Mouse (Mus musculus): Measurements from ENCODE around the gene Gltpd2. TPM values are rescaled to one million over a fixed set of nuclear protein-coding genes. Genes with fewer than 3 reads are reported as not detected.
"Not testable (repeated sequence)": the region's sequence is repeated elsewhere in the genome, so short reads cannot be mapped to it uniquely, and the experiment has no call there.

Gene Gltpd2
- polyA plus RNA-seq (2015; fragmentation: Nextera tagmentation; extraction: Ambion mirVana) = 0.91 and 1.1 TPM in 2 replicates

- H3K9ac ChIP-seq = peak within 1 kb of the TSS; percentile 54
- H3K36me3 ChIP-seq = no peaks in the 10 kb centered on the region
- no peaks in the 10 kb centered on the region for H3K9me3 ChIP-seq (replicated peaks)
- peak within 1 kb of the TSS; percentile 82 for H3K27ac ChIP-seq
- WGBS = 82% methylated on average over 10 of the region's 10 CpGs
- peak within 1 kb of the TSS; percentile 65 for H3K4me2 ChIP-seq
- H3K27me3 ChIP-seq = no peaks in the 10 kb centered on the region
- no peak for ATAC-seq (replicated peaks; ENCODE audit: low FRiP score)
- peak within 1 kb of the TSS; percentile 44 for H3K4me3 ChIP-seq (replicated peaks)
- H3K4me1 ChIP-seq = peaks cover 18% of the 10 kb centered on the region
Measured at GRCm38 (mm10) chr11:70518923-70519322, at the start of gene Gltpd2. Gltpd2 (plus strand) TSS chr11:70519196.

DNA sequence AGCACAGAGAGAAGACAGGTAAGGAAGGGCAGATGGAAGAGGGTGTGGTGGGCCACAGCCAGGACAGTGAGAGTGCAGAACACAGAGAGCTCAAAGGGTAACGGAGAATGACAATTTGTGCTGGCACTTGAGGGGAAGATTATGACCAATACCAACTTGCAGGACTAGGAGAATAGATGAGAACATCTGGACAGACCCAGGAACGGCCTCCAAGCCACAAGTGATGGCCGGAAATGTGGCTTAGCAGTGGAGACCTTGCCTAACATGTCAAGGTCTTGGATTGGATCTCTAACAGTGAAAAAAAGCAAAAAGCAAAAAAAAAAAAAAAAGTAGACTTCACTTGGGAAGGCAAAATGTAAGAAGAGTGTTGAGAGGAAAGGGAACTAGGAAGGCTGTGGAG is 49.2 kb upstream of the Gltpd2 start:
- Histone ChIP-seq H3K36me3 (no peaks in the 10 kb centered on the region), H3K27ac (no peak overlapping the region), H3K4me3 (replicated peaks) (no peak overlapping the region), H3K4me1 (peaks cover 35% of the 10 kb centered on the region), H3K9me3 (replicated peaks) (no peaks in the 10 kb centered on the region), H3K4me2 (no peak overlapping the region), H3K27me3 (peaks cover 24% of the 10 kb centered on the region), H3K9ac (no peak overlapping the region)
- WGBS = 91% methylated on average over 3 of the region's 3 CpGs
- ATAC-seq (replicated peaks; ENCODE audit: low FRiP score) = no peak

- no peaks in the 10 kb centered on the region for H3K9me3 ChIP-seq (replicated peaks)
- no peak overlapping the region for H3K9ac ChIP-seq
- H3K27ac ChIP-seq = peak overlapping the region; percentile 45; the same call in 1 of the 2 replicates
- no peak for ATAC-seq (replicated peaks; ENCODE audit: low FRiP score)
- no peak overlapping the region for H3K4me2 ChIP-seq
- no peaks in the 10 kb centered on the region for H3K36me3 ChIP-seq
- H3K4me3 ChIP-seq (replicated peaks) = no peak overlapping the region
- no peaks in the 10 kb centered on the region for H3K27me3 ChIP-seq
- peaks cover 29% of the 10 kb centered on the region for H3K4me1 ChIP-seq
Measured at GRCm38 (mm10) chr11:70472716-70473115, 46.3 kb upstream of the Gltpd2 start.

DNA sequence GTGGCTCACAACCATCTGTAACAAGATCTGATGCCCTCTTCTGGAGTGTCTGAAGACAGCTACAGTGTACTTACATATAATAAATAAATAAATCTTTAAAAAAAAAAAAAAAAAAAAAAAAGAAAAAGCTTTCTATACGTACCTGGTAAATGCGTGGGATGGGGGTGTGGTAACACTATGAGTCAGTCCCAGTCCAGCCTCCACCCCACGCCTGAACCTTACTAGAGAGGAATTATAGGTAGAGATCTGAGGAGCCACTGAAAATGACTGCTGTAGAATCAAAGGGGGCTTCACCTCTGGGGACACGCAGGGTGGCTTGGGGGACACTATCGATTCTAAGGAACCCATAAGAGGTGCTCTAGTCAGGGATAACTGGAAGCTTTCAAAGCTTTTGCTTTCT is 45.7 kb upstream of the Gltpd2 start:
- peaks cover 26% of the 10 kb centered on the region for H3K4me1 ChIP-seq
- not testable (repeated sequence) for H3K9ac ChIP-seq; H3K27ac ChIP-seq; H3K27me3 ChIP-seq; H3K4me2 ChIP-seq; ATAC-seq (replicated peaks; ENCODE audit: low FRiP score); H3K9me3 ChIP-seq (replicated peaks); H3K4me3 ChIP-seq (replicated peaks); H3K36me3 ChIP-seq
- WGBS = 73% methylated on average over 5 of the region's 5 CpGs

DNA sequence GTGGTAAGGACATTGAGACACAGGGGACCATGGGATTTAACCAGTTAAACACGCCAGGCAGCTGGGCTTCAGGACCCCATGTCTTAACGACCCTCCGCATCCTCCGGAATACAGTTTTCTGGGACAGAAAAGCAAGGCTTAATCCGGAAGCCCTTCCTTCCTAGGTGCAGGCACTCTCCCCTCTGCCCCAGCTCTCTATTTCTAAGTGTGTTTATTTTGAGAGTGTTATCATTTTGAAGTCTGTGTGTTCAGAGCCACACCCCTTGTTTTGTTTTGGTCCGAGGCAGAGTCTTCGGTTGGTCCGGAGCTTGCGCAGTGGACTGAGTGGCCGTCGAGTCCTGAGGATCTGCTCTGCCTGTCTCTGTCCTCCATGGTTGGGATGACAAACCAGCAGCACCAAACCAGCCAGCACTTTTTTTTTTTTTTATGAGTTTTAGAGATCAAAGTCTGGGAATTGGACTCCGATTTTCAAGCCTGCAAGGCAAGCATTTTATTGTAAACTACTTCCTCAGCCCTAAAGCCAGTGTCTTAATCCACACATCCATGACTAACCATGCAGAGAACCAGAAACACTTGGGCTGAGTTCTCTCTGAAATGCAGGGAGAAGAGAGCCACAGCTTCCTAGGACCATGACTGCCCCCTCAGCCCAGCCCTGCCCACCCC is 44.0 kb upstream of the Gltpd2 start:
- no peaks in the 10 kb centered on the region for H3K27me3 ChIP-seq
- 0 out of 2 replicates have a peak overlapping the region, but pooled peaks have one; percentile 13 for H3K4me2 ChIP-seq
- 52% methylated on average over 12 of the region's 12 CpGs for WGBS
- peak; percentile 67 for ATAC-seq (replicated peaks; ENCODE audit: low FRiP score)
- no peak overlapping the region for H3K4me3 ChIP-seq (replicated peaks)
- H3K9me3 ChIP-seq (replicated peaks) = no peaks in the 10 kb centered on the region
- no peak overlapping the region for H3K9ac ChIP-seq
- no peaks in the 10 kb centered on the region for H3K36me3 ChIP-seq
- H3K4me1 ChIP-seq = peaks cover 23% of the 10 kb centered on the region
- H3K27ac ChIP-seq = peak overlapping the region; percentile 15

- H3K4me2 ChIP-seq = no peak overlapping the region
- H3K9me3 ChIP-seq (replicated peaks) = no peaks in the 10 kb centered on the region
- no peak overlapping the region for H3K4me3 ChIP-seq (replicated peaks)
- 39% methylated on average over 2 of the region's 2 CpGs for WGBS
- H3K9ac ChIP-seq = no peak overlapping the region
- no peaks in the 10 kb centered on the region for H3K27me3 ChIP-seq
- H3K4me1 ChIP-seq = no peaks in the 10 kb centered on the region
- H3K27ac ChIP-seq = no peak overlapping the region
- no peaks in the 10 kb centered on the region for H3K36me3 ChIP-seq
- ATAC-seq (replicated peaks; ENCODE audit: low FRiP score) = 0 out of 2 replicates have a peak, but pooled peaks have one; percentile 46
Measured at GRCm38 (mm10) chr11:70485498-70485897, 33.5 kb upstream of the Gltpd2 start.

GRCm38 (mm10) chr11:70487816-70488215 is 31.2 kb upstream of the Gltpd2 start:
- Histone ChIP-seq H3K4me2 (no peak overlapping the region), H3K27ac (no peak overlapping the region), H3K9ac (no peak overlapping the region), H3K9me3 (replicated peaks) (no peaks in the 10 kb centered on the region), H3K36me3 (no peaks in the 10 kb centered on the region), H3K4me1 (no peaks in the 10 kb centered on the region), H3K4me3 (replicated peaks) (no peak overlapping the region), H3K27me3 (no peaks in the 10 kb centered on the region)
- WGBS = 44% methylated on average over 4 of the region's 4 CpGs
- no peak for ATAC-seq (replicated peaks; ENCODE audit: low FRiP score)

- WGBS = 82% methylated on average over 3 of the region's 3 CpGs
- Histone ChIP-seq H3K36me3 (no peaks in the 10 kb centered on the region), H3K4me1 (no peaks in the 10 kb centered on the region), H3K9me3 (replicated peaks) (no peaks in the 10 kb centered on the region), H3K4me3 (replicated peaks) (no peak overlapping the region), H3K27ac (0 out of 2 replicates have a peak overlapping the region, but pooled peaks have one; percentile 15), H3K27me3 (no peaks in the 10 kb centered on the region), H3K9ac (no peak overlapping the region), H3K4me2 (no peak overlapping the region)
- ATAC-seq (replicated peaks; ENCODE audit: low FRiP score) = no peak
Measured at GRCm38 (mm10) chr11:70489138-70489537, 29.9 kb upstream of the Gltpd2 start.

DNA sequence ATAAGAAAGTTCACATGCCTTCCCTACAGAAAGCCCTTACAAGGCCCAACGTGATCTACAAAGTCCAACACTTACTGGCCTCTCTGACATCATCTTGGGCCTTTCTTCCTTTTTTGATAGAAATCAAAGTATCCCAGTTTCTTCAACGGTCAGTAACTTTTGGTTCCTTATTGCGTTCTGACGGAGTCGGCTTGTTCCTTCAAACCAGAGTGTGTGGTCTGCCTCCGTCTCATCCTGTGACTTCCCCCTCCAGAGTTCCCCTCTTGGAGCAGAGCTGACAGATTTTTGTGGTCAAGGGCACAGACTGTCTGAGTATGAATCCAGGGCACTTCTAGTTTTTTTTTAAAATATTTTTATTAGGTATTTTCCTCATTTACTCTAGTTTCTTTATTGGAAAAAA is 29.3 kb upstream of the Gltpd2 start:
- Histone ChIP-seq H3K4me3 (replicated peaks) (no peak overlapping the region), H3K4me1 (no peaks in the 10 kb centered on the region), H3K27ac (no peak overlapping the region), H3K9me3 (replicated peaks) (no peaks in the 10 kb centered on the region), H3K9ac (no peak overlapping the region), H3K36me3 (no peaks in the 10 kb centered on the region), H3K4me2 (no peak overlapping the region), H3K27me3 (no peaks in the 10 kb centered on the region)
- whole genome bisulfite sequencing = 78% methylated on average over 6 of the region's 6 CpGs
- no peak for ATAC-seq (replicated peaks; ENCODE audit: low FRiP score)

DNA sequence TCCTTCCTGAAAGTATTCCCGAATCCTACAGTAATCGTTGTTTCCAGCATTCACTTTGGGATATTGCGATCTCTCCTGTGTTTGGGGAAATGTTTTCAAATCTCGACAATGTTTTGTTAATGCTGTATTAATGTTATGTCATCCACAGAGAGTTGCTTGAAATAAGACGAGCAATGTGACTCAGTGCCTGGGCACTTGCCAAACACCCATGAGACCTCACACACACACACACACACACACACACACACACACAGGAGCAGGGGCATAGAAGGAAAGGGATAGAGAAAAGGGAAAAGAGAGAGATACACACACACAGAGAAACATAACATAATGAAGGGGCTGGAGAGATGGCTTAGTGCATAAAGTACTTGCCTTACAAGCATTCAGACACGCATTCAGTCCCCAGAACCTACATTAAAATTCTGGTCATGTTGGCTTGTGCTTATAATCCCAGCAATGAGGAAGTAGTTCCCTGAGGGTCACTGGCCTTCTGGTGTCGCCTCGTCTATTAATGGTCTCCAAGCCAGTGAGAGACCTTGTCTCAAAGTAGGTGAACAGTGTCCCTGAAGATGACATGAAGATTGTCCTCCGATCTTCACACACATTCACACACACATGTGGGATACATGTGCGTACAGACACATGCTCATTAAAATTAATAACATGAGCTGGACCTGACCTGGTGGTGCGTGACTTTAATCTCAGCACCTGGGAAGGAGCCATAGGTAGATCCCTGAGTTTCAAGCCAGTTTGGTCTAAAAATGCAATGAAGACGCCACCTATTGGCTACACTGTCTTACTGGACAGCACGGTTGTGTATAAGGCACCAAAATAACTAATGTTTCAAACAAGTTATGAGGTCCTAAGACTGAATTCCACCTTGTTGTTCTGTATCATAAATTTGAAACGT is 19.2 kb upstream of the Gltpd2 start:
- Histone ChIP-seq H3K27ac (no peak overlapping the region), H3K4me2 (no peak overlapping the region), H3K9me3 (replicated peaks) (no peaks in the 10 kb centered on the region), H3K36me3 (no peaks in the 10 kb centered on the region), H3K4me1 (no peaks in the 10 kb centered on the region), H3K4me3 (replicated peaks) (no peak overlapping the region), H3K9ac (no peak overlapping the region), H3K27me3 (peaks cover under 1% of the 10 kb centered on the region; the same call in 1 of the 2 replicates)
- WGBS = 69% methylated on average over 14 of the region's 14 CpGs
- no peak for ATAC-seq (replicated peaks; ENCODE audit: low FRiP score)

DNA sequence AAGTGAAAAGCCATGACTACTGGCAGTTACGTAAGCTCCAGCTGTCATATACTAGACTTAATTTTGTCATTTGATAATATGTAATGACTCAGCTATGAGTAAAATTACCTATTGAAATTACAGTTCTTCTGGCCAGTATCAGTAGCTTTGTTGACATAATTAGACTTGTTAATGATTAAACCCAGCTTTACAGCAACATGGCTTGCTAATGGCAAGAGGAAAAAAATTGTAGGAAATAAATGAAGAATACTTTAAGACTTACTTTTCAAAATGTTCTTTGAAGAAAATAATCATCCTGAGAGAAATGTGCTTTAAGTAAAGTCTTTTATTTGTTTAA is 18.6 kb upstream of the Gltpd2 start:
- Histone ChIP-seq H3K4me2 (no peak overlapping the region), H3K4me1 (no peaks in the 10 kb centered on the region), H3K27ac (no peak overlapping the region), H3K9ac (no peak overlapping the region), H3K27me3 (peaks cover 7% of the 10 kb centered on the region; the same call in 1 of the 2 replicates), H3K4me3 (replicated peaks) (no peak overlapping the region), H3K9me3 (replicated peaks) (no peaks in the 10 kb centered on the region), H3K36me3 (no peaks in the 10 kb centered on the region)
- ATAC-seq (replicated peaks; ENCODE audit: low FRiP score) = no peak
- WGBS = 74% methylated on average over 1 of the region's 1 CpGs

GRCm38 (mm10) chr11:70502018-70502417 is 17.0 kb upstream of the Gltpd2 start:
- Histone ChIP-seq H3K27me3 (peaks cover 7% of the 10 kb centered on the region; the same call in 1 of the 2 replicates), H3K36me3 (no peaks in the 10 kb centered on the region), H3K27ac (no peak overlapping the region), H3K9ac (no peak overlapping the region), H3K4me3 (replicated peaks) (no peak overlapping the region), H3K4me2 (no peak overlapping the region), H3K9me3 (replicated peaks) (no peaks in the 10 kb centered on the region), H3K4me1 (0 out of 2 replicates have a peak, but pooled peaks cover 2% of the 10 kb centered on the region)
- no peak for ATAC-seq (replicated peaks; ENCODE audit: low FRiP score)
- WGBS = 74% methylated on average over 3 of the region's 3 CpGs

All from kidney, embryonic 15.5 days (tissue).